ENCODE assay signal across 21 mouse cellular contexts in the genomic region with DNA sequence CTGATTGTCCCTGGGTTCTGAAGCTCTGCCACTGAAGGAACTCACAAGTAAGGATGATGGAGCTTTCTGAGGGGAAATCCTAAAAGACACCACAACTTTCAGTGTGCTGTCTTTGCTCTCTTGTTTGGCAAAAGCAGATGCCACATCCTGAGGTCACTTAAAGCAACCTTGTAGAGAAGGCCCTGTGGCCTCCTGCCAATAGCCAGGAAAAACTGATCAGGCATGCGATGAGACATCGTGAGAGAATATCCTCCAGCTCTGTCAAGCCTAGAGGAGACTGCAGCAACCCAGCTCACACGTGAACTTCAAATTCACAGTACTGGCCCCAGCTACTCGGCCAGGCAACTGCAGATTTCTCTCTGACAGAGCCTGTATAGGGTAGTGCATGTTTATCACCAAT.
DNase-seq lines count a peak whose midpoint lies in the region; ATAC-seq and TF ChIP-seq lines count a peak whose summit lies in the region.
"Had no signal": no experiment of that assay in that cellular context is flagged by ENCODE, and none has a peak within 500 bp of the region (broad histone marks: within the 10 kb centered on the region; RNA-seq: fewer than 3 reads in every experiment).

No protein-coding gene starts in this region.

- TF ChIP-seq CTCF in kidney, adult 2 months (conservative IDR thresholded peaks at IDR 0.05; ENCODE audit: insufficient read depth, insufficient read length, low read depth, low read length): no peak

- no peaks in the 10 kb centered on the region for H3K36me3 ChIP-seq in kidney, adult 2 months (ENCODE audit: control insufficient read depth, insufficient read depth, low read length)
- H3K36me3 ChIP-seq in kidney, embryonic 16.5 days (ENCODE audit: insufficient read depth, low read length): no peaks in the 10 kb centered on the region
- H3K36me3 ChIP-seq: embryonic facial prominence, embryonic 15.5 days; hindbrain, embryonic 13.5 days; limb, embryonic 13.5 days; liver, embryonic 13.5 days; midbrain, embryonic 13.5 days had no signal

- DNase-seq in kidney, adult 2 months: peak; percentile 32
- peak; percentile 66 for DNase-seq in Muller cell, postnatal 12 days (ENCODE audit: inconsistent ontology term)
- DNase-seq in adrenal gland, adult 18-20 months (ENCODE audit: low spot score in 2 of 2): peak; percentile 30 to 38
- DNase-seq in adrenal gland, postnatal 36 days: peak; percentile 82 to 86
- DNase-seq in lung, postnatal 14 days: no peak
- DNase-seq in embryo, embryonic 10.5 days (ENCODE audit: low spot score): no peak
- DNase-seq in yolk sac, embryonic 10.5 days (ENCODE audit: low spot score): no peak
- DNase-seq: cerebellum, adult 8-10 months; layer of hippocampus, postnatal 36 days; liver, embryonic 13.5 days; lung, adult 2 months had no signal

- H3K4me2 ChIP-seq in kidney, embryonic 16.5 days (replicated peaks; ENCODE audit: low read depth, low read length): no peak overlapping the region
- H3K4me2 ChIP-seq: embryonic facial prominence, embryonic 15.5 days; heart, embryonic 11.5 days; hindbrain, embryonic 13.5 days; limb, embryonic 13.5 days; liver, embryonic 13.5 days; midbrain, embryonic 13.5 days had no signal

- ATAC-seq in kidney, embryonic 16.5 days (ENCODE audit: low FRiP score, low TSS enrichment): no peak
- ATAC-seq: forebrain, embryonic 14.5 days; inflammation-experienced regulatory T-cells, adult 6 months; midbrain, embryonic 13.5 days; Patski had no signal

- H3K4me1 ChIP-seq in kidney, adult 2 months (ENCODE audit: control insufficient read depth, insufficient read depth, low read length): no peaks in the 10 kb centered on the region
- H3K4me1 ChIP-seq in kidney, embryonic 16.5 days (ENCODE audit: insufficient read depth, low read length): no peaks in the 10 kb centered on the region
- H3K4me1 ChIP-seq: liver, embryonic 13.5 days had no signal

- no peaks in the 10 kb centered on the region for H3K27me3 ChIP-seq in kidney, adult 2 months (replicated peaks; ENCODE audit: control insufficient read depth, insufficient read depth, low read length)
- no peaks in the 10 kb centered on the region for H3K27me3 ChIP-seq in kidney, embryonic 16.5 days (ENCODE audit: insufficient read depth, low read length)
- H3K27me3 ChIP-seq: embryonic facial prominence, embryonic 15.5 days; hindbrain, embryonic 13.5 days; limb, embryonic 13.5 days; liver, embryonic 13.5 days; midbrain, embryonic 13.5 days; Patski had no signal

- WGBS in kidney, adult 2 months: 35% methylated on average over 4 of the region's 4 CpGs
- WGBS in kidney, embryonic 16.5 days: 55% methylated on average over 4 of the region's 4 CpGs

- H3K4me3 ChIP-seq in kidney, adult 2 months (ENCODE audit: insufficient read depth, low read depth, low read length): no peak overlapping the region
- H3K4me3 ChIP-seq in kidney, embryonic 16.5 days (ENCODE audit: low read length): no peak overlapping the region
- H3K4me3 ChIP-seq: embryonic facial prominence, embryonic 15.5 days; hindbrain, embryonic 13.5 days; limb, embryonic 13.5 days; liver, embryonic 13.5 days; midbrain, embryonic 13.5 days had no signal

- no peak overlapping the region for H3K9ac ChIP-seq in kidney, embryonic 16.5 days (replicated peaks; ENCODE audit: low read length)
- H3K9ac ChIP-seq: embryonic facial prominence, embryonic 15.5 days; hindbrain, embryonic 13.5 days; limb, embryonic 13.5 days; liver, embryonic 13.5 days; midbrain, embryonic 13.5 days had no signal

- no peak for TF ChIP-seq POLR2A in kidney, adult 2 months (IDR thresholded peaks at IDR 0.05; ENCODE audit: low read depth, low read length)

- no peaks in the 10 kb centered on the region for H3K9me3 ChIP-seq in kidney, embryonic 16.5 days (ENCODE audit: low read length)
- H3K9me3 ChIP-seq: embryonic facial prominence, embryonic 15.5 days; hindbrain, embryonic 13.5 days; limb, embryonic 13.5 days; liver, embryonic 13.5 days; midbrain, embryonic 13.5 days had no signal

- no peak overlapping the region for H3K27ac ChIP-seq in kidney, adult 2 months (ENCODE audit: insufficient read depth, low read depth, low read length)
- H3K27ac ChIP-seq in kidney, embryonic 16.5 days (ENCODE audit: low read length): no peak overlapping the region
- H3K27ac ChIP-seq: embryonic facial prominence, embryonic 15.5 days; hindbrain, embryonic 13.5 days; kidney, postnatal 0 days; limb, embryonic 13.5 days; liver, embryonic 13.5 days; midbrain, embryonic 13.5 days had no signal

Comparison
In these comparisons a context has a peak if more than half of its experiments do, and no peak if none do; other contexts are left out.
1. DNase-seq: peak in kidney, adult 2 months (single experiment), Muller cell, postnatal 12 days (single experiment), adrenal gland, adult 18-20 months (2 of 2) and adrenal gland, postnatal 36 days (2 of 2); none in lung, postnatal 14 days (single experiment), embryo, embryonic 10.5 days (single experiment) and yolk sac, embryonic 10.5 days (single experiment).